Mouse (Mus musculus) adrenal gland, adult (tissue): ENCODE measurements around the gene Ccdc130.

ENCODE experiments used
- DNase-seq, 2 experiments: peaks; one replicate each; pipeline ENCODE4 v3.0.0; 2022 to 2023; ENCODE audit warnings: low spot score in 1 of 2; ENCODE audit not compliant: inconsistent age in 2 of 2

Ccdc130 gene

GRCm38 (mm10) chr8:84269950-84270773, at the start of gene Ccdc130:
Ccdc130 (minus strand) TSS chr8:84270380.
- peak; percentile 100 for DNase-seq

- peak; percentile 27 to 70 for DNase-seq
These were observed 38.2 kb upstream of the Ccdc130 start for GRCm38 (mm10) chr8:84308376-84308775.

GRCm38 (mm10) chr8:84303951-84304350, 33.8 kb upstream of the Ccdc130 start:
- DNase-seq, result no peak

GRCm38 (mm10) chr8:84297029-84297785, 27.0 kb upstream of the Ccdc130 start:
- DNase-seq, result no peak

GRCm38 (mm10) chr8:84291688-84292087, 21.5 kb upstream of the Ccdc130 start:
- DNase-seq, result peak; percentile 37 to 77

- no peak for DNase-seq
These were observed 20.9 kb upstream of the Ccdc130 start for GRCm38 (mm10) chr8:84291086-84291485.

- peak in 1 of 2 experiments; percentile 48 for DNase-seq
These were observed 18.7 kb upstream of the Ccdc130 start for GRCm38 (mm10) chr8:84288892-84289291.

- DNase-seq, result peak; percentile 47 to 74
These were observed 15.5 kb upstream of the Ccdc130 start for GRCm38 (mm10) chr8:84285665-84286064.

- no peak for DNase-seq
These were observed 14.5 kb upstream of the Ccdc130 start for GRCm38 (mm10) chr8:84284608-84285063.

GRCm38 (mm10) chr8:84280777-84281176, 10.6 kb upstream of the Ccdc130 start:
- no peak for DNase-seq

- DNase-seq, result no peak
These were observed 6.3 kb upstream of the Ccdc130 start for GRCm38 (mm10) chr8:84276447-84276846.

GRCm38 (mm10) chr8:84273968-84274367, 3.8 kb upstream of the Ccdc130 start:
- DNase-seq, result no peak

- DNase-seq, result no peak
These were observed 2.1 kb upstream of the Ccdc130 start for GRCm38 (mm10) chr8:84272302-84272701.

- no peak for DNase-seq
These were observed 9.1 kb downstream of the Ccdc130 start for GRCm38 (mm10) chr8:84261098-84261497.

GRCm38 (mm10) chr8:84256822-84257610, 13.2 kb downstream of the Ccdc130 start, which contains the start of gene Mri1:
Mri1 (minus strand) TSS chr8:84257326.
- DNase-seq, result peak; percentile 90 to 95

- DNase-seq, result peak in 1 of 2 experiments; percentile 37
These were observed 13.7 kb downstream of the Ccdc130 start for GRCm38 (mm10) chr8:84256458-84256821.

GRCm38 (mm10) chr8:84255858-84256257, 14.3 kb downstream of the Ccdc130 start:
- no peak for DNase-seq

- peak; percentile 90 to 95 for DNase-seq
These were observed 20.7 kb downstream of the Ccdc130 start, which contains the start of gene D8Ertd738e for GRCm38 (mm10) chr8:84249257-84250170. D8Ertd738e (minus strand) TSS chr8:84249719.

GRCm38 (mm10) chr8:84241821-84242220, 28.4 kb downstream of the Ccdc130 start:
- DNase-seq, result peak in 1 of 2 experiments; percentile 69

- DNase-seq, result no peak
These were observed 29.0 kb downstream of the Ccdc130 start for GRCm38 (mm10) chr8:84241167-84241566.
